Mouse (Mus musculus): ENCODE measurements around the gene Vmn1r31.

The Vmn1r31 gene

GRCm38 (mm10) chr6:58475230-58475629 lies at the start of gene Vmn1r31:
Vmn1r31 (minus strand) TSS chr6:58475330.
- no peak for DNase-seq (ENCODE audit: low read depth, low spot score)

- no peak for DNase-seq (ENCODE audit: low read depth, low spot score)
Observed at GRCm38 (mm10) chr6:58443285-58443684, 31.8 kb downstream of the Vmn1r31 start, which contains the start of gene Vmn1r30. Vmn1r30 (minus strand) TSS chr6:58443385.

Data from R1 (cell line).